Mouse (Mus musculus) midbrain, embryonic 15.5 days (tissue): ENCODE measurements around the gene Slc39a13. TPM values are rescaled to one million over a fixed set of nuclear protein-coding genes. Genes with fewer than 3 reads are reported as not detected.
"Not testable (repeated sequence)": the region's sequence is repeated elsewhere in the genome, so short reads cannot be mapped to it uniquely, and the experiment has no call there.

Source experiments
- ATAC-seq: fragments of 200-750 bp; cut with Nextera tagmentation; replicated peaks from 2 replicates; pipeline ENCODE4 v1.8.0; 2017; ENCODE audit warnings: moderate TSS enrichment
- H3K27ac ChIP-seq: fragments of 300-500 bp; sonication (generic); 2 replicates; pipeline ENCODE4 v1.5.1; 2015; ENCODE audit warnings: mild to moderate bottlenecking, inconsistent platforms
- H3K27me3 ChIP-seq: fragments of 300-500 bp; sonication (generic); replicated peaks from 2 replicates; pipeline ENCODE4 v1.6.1; 2015; ENCODE audit warnings: inconsistent platforms
- H3K36me3 ChIP-seq: fragments of 300-500 bp; sonication (generic); replicated peaks from 2 replicates; pipeline ENCODE4 v1.6.1; 2015; ENCODE audit warnings: inconsistent platforms
- H3K4me1 ChIP-seq: fragments of 300-500 bp; sonication (generic); 2 replicates; pipeline ENCODE4 v1.6.1; 2015; ENCODE audit warnings: inconsistent platforms
- H3K4me2 ChIP-seq: fragments of 300-500 bp; sonication (generic); 2 replicates; pipeline ENCODE4 v1.6.1; 2015; ENCODE audit warnings: inconsistent platforms, mild to moderate bottlenecking, moderate library complexity
- H3K4me3 ChIP-seq: fragments of 300-500 bp; sonication (generic); 2 replicates; pipeline ENCODE4 v1.5.1; 2015; ENCODE audit warnings: mild to moderate bottlenecking, inconsistent platforms
- H3K9ac ChIP-seq: fragments of 300-500 bp; sonication (generic); 2 replicates; pipeline ENCODE4 v1.6.1; 2015; ENCODE audit warnings: mild to moderate bottlenecking, inconsistent platforms
- H3K9me3 ChIP-seq: fragments of 300-500 bp; sonication (generic); 2 replicates; pipeline ENCODE4 v1.6.1; 2016; ENCODE audit warnings: inconsistent platforms
- WGBS: fragments of 180-500 bp; shearing (Covaris S2); methylation state at CpG from one replicate; pipeline ENCODE4 v1.1.7; 2015; ENCODE audit warnings: mixed read lengths; 5-methylcytosine and 5-hydroxymethylcytosine counted together
- polyA plus RNA-seq: library from polyadenylated mRNA; unstranded; fragments of >200 nt; fragmentation: Nextera tagmentation; extraction: Ambion mirVana; gene quantifications from 2 replicates; pipeline ENCODE4 v1.2.1, GENCODE M21; 2015

Gene Slc39a13
- polyA plus RNA-seq, 1 experiment from 2014 or later, result 36.8 TPM

DNA sequence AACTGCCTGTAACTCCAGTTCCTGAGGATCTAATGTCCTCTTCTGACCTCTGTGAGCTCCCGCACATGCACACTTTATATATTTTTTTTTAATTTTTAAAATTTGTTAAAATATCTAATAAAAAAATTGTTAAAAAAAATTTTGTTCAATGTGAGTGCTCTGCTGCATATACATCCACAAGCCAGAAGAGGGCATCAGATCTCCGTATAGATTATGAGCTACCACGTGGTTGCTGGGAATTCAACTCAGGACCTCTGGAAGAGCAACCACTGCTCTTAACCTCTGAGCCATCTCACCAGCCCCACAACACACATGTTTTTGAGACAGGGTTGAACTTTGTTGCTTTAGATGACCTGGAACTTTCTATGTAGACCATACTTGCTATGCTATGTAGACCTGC lies 37.2 kb downstream of the Slc39a13 start:
- H3K27me3 ChIP-seq, result no peaks in the 10 kb centered on the region
- ATAC-seq, result no peak
- no peak overlapping the region for H3K4me2 ChIP-seq
- no peak overlapping the region for H3K4me3 ChIP-seq
- no peaks in the 10 kb centered on the region for H3K36me3 ChIP-seq
- H3K27ac ChIP-seq, result no peak overlapping the region
- no peaks in the 10 kb centered on the region for H3K9me3 ChIP-seq
- WGBS, result 13% methylated on average over 3 of the region's 3 CpGs
- H3K9ac ChIP-seq, result no peak overlapping the region
- no peaks in the 10 kb centered on the region for H3K4me1 ChIP-seq

GRCm38 (mm10) chr2:91031216-91031615 lies 39.0 kb downstream of the Slc39a13 start:
- no peak for ATAC-seq
- H3K4me3 ChIP-seq, result no peak overlapping the region

GRCm38 (mm10) chr2:91027391-91028214 lies 42.6 kb downstream of the Slc39a13 start:
- WGBS, result 84% methylated on average over 9 of the region's 9 CpGs

More at GRCm38 (mm10) chr2:91031216-91031615, 39.0 kb downstream of the Slc39a13 start:
- 87% methylated on average over 4 of the region's 4 CpGs for WGBS
- Histone ChIP-seq H3K4me2 (no peak overlapping the region), H3K4me1 (no peaks in the 10 kb centered on the region), H3K27me3 (no peaks in the 10 kb centered on the region), H3K9ac (no peak overlapping the region), H3K27ac (no peak overlapping the region), H3K9me3 (no peaks in the 10 kb centered on the region), H3K36me3 (no peaks in the 10 kb centered on the region)

DNA sequence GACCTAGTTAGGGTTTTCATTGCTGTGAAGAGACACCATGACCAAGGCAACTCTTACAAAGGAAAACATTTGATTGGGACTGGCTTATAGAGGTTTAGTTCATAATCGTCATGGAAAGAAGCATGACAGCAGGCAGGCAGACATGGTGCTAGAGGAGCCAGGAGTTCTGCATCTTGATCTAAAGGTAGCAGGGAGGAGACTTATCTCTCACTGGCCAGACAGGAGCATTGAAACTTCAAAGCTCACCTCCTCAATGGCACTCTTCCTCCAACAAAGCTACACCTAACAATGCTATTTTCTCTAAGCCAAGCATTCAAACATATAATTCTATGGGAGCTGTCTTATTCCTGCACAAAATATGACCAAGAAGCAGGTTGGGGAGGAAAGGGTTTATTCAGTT lies 43.7 kb downstream of the Slc39a13 start:
- Histone ChIP-seq H3K9ac (no peak overlapping the region), H3K4me2 (no peak overlapping the region), H3K9me3 (no peaks in the 10 kb centered on the region), H3K36me3 (no peaks in the 10 kb centered on the region), H3K4me3 (no peak overlapping the region), H3K4me1 (no peaks in the 10 kb centered on the region), H3K27ac (no peak overlapping the region), H3K27me3 (no peaks in the 10 kb centered on the region)
- WGBS, result 95% methylated on average over 1 of the region's 1 CpGs
- ATAC-seq, result no peak

More at GRCm38 (mm10) chr2:91027391-91028214, 42.6 kb downstream of the Slc39a13 start:
- H3K4me2 ChIP-seq, result no peak overlapping the region
- H3K9me3 ChIP-seq, result no peaks in the 10 kb centered on the region
- H3K27ac ChIP-seq, result no peak overlapping the region
- H3K27me3 ChIP-seq, result no peaks in the 10 kb centered on the region
- H3K9ac ChIP-seq, result no peak overlapping the region
- H3K36me3 ChIP-seq, result no peaks in the 10 kb centered on the region
- no peaks in the 10 kb centered on the region for H3K4me1 ChIP-seq
- ATAC-seq, result no peak
- H3K4me3 ChIP-seq, result no peak overlapping the region

DNA sequence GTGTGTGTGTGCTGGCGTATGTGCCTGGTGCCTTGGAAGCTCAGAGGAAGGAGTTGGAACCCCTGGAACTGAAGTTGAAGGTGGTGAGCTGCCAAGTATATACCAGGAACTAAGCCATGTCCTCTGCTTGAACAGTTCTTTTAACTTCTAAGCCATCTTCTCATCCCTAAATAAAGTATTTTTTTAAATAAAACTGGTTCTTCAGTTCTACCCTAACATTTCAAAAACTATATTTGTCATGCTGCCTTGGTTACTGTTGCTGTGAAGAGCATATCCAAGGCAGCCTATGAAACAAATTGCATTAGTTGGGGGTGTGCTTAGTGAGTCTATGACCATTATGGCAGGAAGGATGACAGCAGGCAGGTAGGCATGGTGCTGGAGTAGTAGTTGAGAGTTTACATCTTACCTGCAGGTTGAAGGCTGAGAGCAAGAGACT lies 45.1 kb downstream of the Slc39a13 start:
- no peaks in the 10 kb centered on the region for H3K9me3 ChIP-seq
- H3K9ac ChIP-seq, result no peak overlapping the region
- WGBS, result 87% methylated on average over 1 of the region's 1 CpGs
- no peak overlapping the region for H3K4me2 ChIP-seq
- H3K27ac ChIP-seq, result no peak overlapping the region
- H3K27me3 ChIP-seq, result no peaks in the 10 kb centered on the region
- H3K36me3 ChIP-seq, result no peaks in the 10 kb centered on the region
- no peaks in the 10 kb centered on the region for H3K4me1 ChIP-seq
- no peak for ATAC-seq
- no peak overlapping the region for H3K4me3 ChIP-seq

DNA sequence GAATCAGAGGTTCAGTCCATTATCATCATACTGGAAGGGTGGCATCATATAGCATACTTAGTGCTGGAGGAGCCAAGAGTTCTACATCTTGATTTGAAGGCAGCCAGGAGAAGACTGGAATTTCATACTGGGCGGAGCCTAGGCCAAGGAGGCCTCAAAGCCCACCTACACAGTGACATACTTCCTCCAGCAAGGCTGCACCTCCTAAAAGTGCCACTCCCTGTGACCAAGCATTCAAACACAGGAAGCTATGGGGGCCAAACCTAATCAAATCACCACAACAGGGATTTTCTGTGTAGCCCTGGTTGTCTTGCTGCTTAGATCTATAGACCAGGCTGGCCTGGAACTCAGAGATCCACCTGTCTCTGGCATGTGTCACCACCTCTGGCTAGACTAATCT lies 46.3 kb downstream of the Slc39a13 start:
- no peaks in the 10 kb centered on the region for H3K27me3 ChIP-seq
- 100% methylated on average over 1 of the region's 1 CpGs for WGBS
- H3K9me3 ChIP-seq, result no peaks in the 10 kb centered on the region
- no peak overlapping the region for H3K4me3 ChIP-seq
- no peak overlapping the region for H3K4me2 ChIP-seq
- H3K27ac ChIP-seq, result no peak overlapping the region
- no peak overlapping the region for H3K9ac ChIP-seq
- H3K4me1 ChIP-seq, result no peaks in the 10 kb centered on the region
- ATAC-seq, result no peak
- H3K36me3 ChIP-seq, result no peaks in the 10 kb centered on the region; the same call in 1 of the 2 replicates

DNA sequence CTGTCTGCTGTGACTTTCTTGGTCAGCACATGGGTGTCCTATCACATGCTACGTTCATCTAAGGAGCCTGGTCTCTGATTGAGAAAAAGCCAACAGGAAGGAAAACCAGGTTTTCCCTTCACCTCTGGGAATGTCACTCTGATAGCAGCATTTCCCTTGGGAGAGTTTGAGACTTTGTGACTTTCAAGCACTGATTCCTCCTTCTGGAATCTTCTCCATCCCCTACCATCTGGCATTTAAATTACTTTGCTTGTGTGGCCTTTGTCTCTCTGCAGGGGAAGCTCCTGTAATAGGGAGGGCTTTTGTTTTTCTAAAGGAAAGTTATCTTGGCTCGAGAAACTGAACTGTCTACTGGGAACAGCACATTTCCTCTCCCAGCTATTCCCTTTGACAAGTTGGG lies 47.1 kb downstream of the Slc39a13 start:
- no peaks in the 10 kb centered on the region for H3K4me1 ChIP-seq
- no peaks in the 10 kb centered on the region for H3K9me3 ChIP-seq
- H3K27me3 ChIP-seq, result no peaks in the 10 kb centered on the region
- no peaks in the 10 kb centered on the region; the same call in 1 of the 2 replicates for H3K36me3 ChIP-seq
- no peak overlapping the region for H3K4me3 ChIP-seq
- no peak for ATAC-seq
- no peak overlapping the region for H3K4me2 ChIP-seq
- 76% methylated on average over 2 of the region's 2 CpGs for WGBS
- no peak overlapping the region for H3K27ac ChIP-seq
- H3K9ac ChIP-seq, result no peak overlapping the region

DNA sequence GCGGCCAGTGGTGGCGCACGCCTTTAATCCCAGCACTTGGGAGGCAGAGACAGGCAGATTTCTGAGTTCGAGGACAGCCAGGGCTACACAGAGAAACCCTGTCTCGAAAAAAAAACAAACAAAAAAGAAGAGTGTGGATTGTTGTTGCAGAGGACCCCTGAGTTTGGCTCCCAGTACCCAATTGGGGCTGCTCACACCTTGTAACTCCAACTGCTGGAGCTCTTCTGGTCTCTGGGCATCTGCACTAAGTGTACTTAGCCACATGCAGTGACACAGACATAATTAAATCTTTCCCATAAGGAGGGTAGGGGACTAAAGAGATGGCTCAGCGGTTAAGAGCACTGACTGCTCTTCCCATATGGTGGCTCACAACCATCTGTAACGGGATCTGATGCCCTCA lies 48.0 kb downstream of the Slc39a13 start:
- H3K4me2 ChIP-seq, H3K4me1 ChIP-seq, H3K4me3 ChIP-seq, H3K27ac ChIP-seq, H3K9me3 ChIP-seq, ATAC-seq, H3K9ac ChIP-seq, H3K27me3 ChIP-seq, H3K36me3 ChIP-seq: not testable (repeated sequence)
- WGBS, result 97% methylated on average over 7 of the region's 7 CpGs

DNA sequence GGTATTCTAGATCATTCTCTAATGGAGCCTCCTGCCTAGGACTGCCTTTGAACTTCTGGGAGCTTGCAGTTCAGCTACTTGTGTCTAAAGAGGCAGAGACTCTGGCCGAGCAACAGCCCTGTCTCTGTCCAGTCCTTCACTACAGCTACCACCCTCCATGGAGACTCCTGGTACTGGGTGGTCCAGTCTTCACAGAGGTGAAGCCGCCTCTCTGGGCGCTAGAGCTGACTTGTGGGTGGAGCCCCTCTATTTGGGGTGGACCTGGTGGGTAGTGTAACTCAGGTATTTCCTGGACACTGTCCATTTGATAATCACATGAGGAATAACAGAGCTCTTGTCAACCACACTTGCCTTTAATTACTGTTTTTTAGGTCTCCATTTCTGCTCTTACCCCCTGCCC lies 50.3 kb downstream of the Slc39a13 start:
- Histone ChIP-seq H3K9ac (no peak overlapping the region), H3K4me3 (no peak overlapping the region), H3K4me2 (no peak overlapping the region), H3K36me3 (no peaks in the 10 kb centered on the region; the same call in 1 of the 2 replicates), H3K9me3 (no peaks in the 10 kb centered on the region), H3K27ac (no peak overlapping the region), H3K4me1 (no peaks in the 10 kb centered on the region), H3K27me3 (no peaks in the 10 kb centered on the region)
- no peak for ATAC-seq
- 97% methylated on average over 3 of the region's 3 CpGs for WGBS

GRCm38 (mm10) chr2:91018061-91018788 lies 52.0 kb downstream of the Slc39a13 start:
- no peak for ATAC-seq
- H3K4me2 ChIP-seq, result no peak overlapping the region
- H3K36me3 ChIP-seq, result peaks cover 14% of the 10 kb centered on the region; the same call in 1 of the 2 replicates
- H3K9me3 ChIP-seq, result no peaks in the 10 kb centered on the region
- no peaks in the 10 kb centered on the region for H3K4me1 ChIP-seq
- H3K4me3 ChIP-seq, result no peak overlapping the region
- WGBS, result 84% methylated on average over 8 of the region's 8 CpGs
- no peak overlapping the region for H3K9ac ChIP-seq
- no peaks in the 10 kb centered on the region for H3K27me3 ChIP-seq
- H3K27ac ChIP-seq, result no peak overlapping the region

- Histone ChIP-seq H3K27ac (no peak overlapping the region), H3K27me3 (no peaks in the 10 kb centered on the region), H3K4me2 (no peak overlapping the region), H3K9ac (no peak overlapping the region), H3K4me3 (no peak overlapping the region), H3K4me1 (no peaks in the 10 kb centered on the region), H3K36me3 (peaks cover 31% of the 10 kb centered on the region), H3K9me3 (no peaks in the 10 kb centered on the region)
- WGBS, result 75% methylated on average over 4 of the region's 4 CpGs
- no peak for ATAC-seq
Measured at GRCm38 (mm10) chr2:91015386-91015785, 54.8 kb downstream of the Slc39a13 start.

DNA sequence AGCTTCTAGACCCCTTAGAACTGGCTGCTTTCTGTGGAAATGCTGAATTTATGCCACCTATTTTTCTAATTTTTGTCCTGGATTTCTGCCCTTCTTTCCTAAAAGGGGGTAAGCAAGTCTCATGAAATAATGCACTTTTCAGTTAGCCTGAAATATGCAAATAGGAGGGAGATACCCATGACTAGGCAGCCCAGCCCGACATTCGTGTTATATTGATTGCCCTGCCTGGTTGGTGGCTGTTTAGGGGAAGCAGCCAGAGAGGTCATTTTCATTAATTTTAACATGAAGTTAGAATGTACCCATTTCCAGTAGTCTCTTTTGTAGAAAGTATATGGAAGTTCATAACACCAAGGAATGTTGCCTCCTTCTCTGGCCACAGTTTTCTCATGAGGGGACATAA lies 56.3 kb downstream of the Slc39a13 start:
- Histone ChIP-seq H3K9ac (no peak overlapping the region), H3K27me3 (no peaks in the 10 kb centered on the region), H3K27ac (no peak overlapping the region), H3K4me3 (no peak overlapping the region), H3K36me3 (peaks cover 41% of the 10 kb centered on the region), H3K4me1 (no peaks in the 10 kb centered on the region), H3K4me2 (no peak overlapping the region), H3K9me3 (no peaks in the 10 kb centered on the region)
- WGBS, result 88% methylated on average over 2 of the region's 2 CpGs
- no peak for ATAC-seq
